Mouse (Mus musculus): ENCODE results near the gene Masp1.

The Masp1 gene

DNA sequence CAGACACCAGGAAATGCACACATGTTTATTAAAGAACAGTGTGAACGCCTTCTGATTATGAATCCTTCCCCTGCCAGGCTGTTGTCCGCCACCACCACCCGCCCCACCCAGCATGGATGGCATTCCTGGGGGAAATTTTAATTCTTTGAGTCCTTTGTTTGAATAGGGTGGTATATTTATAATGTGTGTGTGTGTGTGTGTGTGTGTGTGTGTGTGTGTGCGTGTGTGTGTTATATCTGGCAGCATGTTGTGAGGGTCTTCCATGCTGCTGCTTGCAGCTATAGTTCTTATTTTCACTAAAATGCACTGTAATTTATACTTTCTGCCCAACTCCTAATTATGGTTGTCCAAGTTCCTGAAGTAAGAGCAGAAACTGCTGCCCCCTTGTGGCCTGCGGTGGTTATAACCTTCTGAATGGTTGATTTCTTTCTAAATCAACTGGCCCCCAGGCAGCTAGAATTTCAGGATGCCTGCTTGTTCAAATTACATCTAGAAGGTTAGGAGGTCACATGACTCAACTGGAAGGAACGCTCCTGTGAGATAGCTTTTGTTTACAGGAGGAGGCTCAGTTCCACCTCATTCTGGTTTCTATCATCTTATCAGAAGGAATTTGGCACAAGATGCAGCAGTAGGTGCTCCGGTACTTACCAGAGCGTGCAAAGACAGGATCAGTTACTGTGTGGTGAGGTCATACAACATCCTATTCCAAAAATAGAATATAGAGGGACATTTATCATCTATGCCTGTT, 117.4 kb downstream of the Masp1 start:
- in situ Hi-C loops (cut with MboI, MseI): loop anchor here (5.0 to 10.0 kb wide), 2 partner anchors 96 to 238 kb away; no protein-coding TSS in a partner anchor

DNA sequence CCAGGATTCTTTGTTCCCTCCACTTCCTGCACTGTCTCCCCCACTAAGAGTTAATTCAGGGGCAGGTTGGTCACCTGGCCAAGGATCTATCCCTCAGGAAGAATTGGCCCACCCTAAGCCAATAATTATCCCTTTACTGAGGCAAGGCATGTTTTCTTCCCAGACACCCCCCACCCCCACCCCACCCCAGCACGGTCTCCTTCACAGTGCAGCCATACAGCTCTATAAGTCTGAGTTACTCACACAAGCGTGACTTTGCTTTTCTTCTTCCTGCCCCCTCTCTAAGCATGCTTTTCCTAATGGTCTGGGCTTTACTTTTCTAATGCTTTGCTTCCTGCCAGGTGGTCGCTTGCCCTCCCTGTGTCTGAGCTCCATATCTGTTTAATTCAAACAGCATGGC, 118.7 kb downstream of the Masp1 start:
- in situ Hi-C loops (cut with MboI, MseI): loop anchor here (5.0 to 10.0 kb wide), 2 partner anchors 95 to 237 kb away; no protein-coding TSS in a partner anchor

DNA sequence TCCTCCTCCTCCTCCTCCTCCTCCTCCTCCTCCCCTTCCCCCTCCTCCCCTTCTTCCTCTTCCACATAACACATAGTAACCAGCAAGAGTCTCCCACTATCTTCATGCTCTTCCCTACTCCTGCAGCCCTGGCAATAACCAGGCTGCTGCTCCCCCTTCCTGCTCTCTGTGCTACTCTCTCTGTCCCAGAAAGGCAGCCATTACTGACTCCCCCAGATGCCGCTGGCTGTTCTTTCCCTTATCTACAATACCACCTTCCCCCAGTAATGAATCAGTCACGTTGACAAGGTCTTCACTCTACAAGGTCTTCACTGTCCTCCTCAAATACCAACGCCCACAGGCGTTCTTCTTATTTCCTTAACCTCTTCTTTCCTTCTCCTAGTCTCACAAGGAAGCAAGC, 119.2 kb downstream of the Masp1 start:
- in situ Hi-C loops (cut with MboI, MseI): loop anchor here (5.0 to 10.0 kb wide), 2 partner anchors 94 to 237 kb away; no protein-coding TSS in a partner anchor

Data from T-helper 2 cell (primary cell).